Mouse (Mus musculus): ENCODE results near the gene Spo11. TPM values are rescaled to one million over a fixed set of nuclear protein-coding genes. Genes with fewer than 3 reads are reported as not detected.
A peak's percentile ranks its signal among the peaks of the same experiment; 100 is the strongest.

Spo11 gene
- polyA plus RNA-seq, 1 experiment from 2014 or later = not detected

GRCm38 (mm10) chr2:173011440-173011839 lies 33.9 kb downstream of the Spo11 start:
- 84% methylated on average over 8 of the region's 8 CpGs for WGBS
- peaks cover 96% of the 10 kb centered on the region for H3K36me3 ChIP-seq (ENCODE audit: control insufficient read depth, insufficient read depth)
- ATAC-seq = no peak

GRCm38 (mm10) chr2:173014741-173015287 lies 37.3 kb downstream of the Spo11 start:
- 76% methylated on average over 7 of the region's 7 CpGs for WGBS
- no peak overlapping the region for H3K9ac ChIP-seq (ENCODE audit: low read depth, low read length)
- no peaks in the 10 kb centered on the region for H3K4me1 ChIP-seq (replicated peaks; ENCODE audit: control insufficient read depth, insufficient read depth, low read length)
- TF ChIP-seq CTCF (IDR thresholded peaks at IDR 0.05; ENCODE audit: low read depth) = no peak
- no peaks in the 10 kb centered on the region for H3K27me3 ChIP-seq (replicated peaks; ENCODE audit: control insufficient read depth, insufficient read depth, low read length)
- no peak overlapping the region for H3K27ac ChIP-seq (ENCODE audit: low read depth, low read length)
- no peak overlapping the region for H3K4me2 ChIP-seq (replicated peaks; ENCODE audit: low read depth)
- H3K4me3 ChIP-seq (ENCODE audit: low read depth, low read length) = no peak overlapping the region
- ATAC-seq = no peak
- H3K9me3 ChIP-seq (ENCODE audit: control insufficient read depth) = no peaks in the 10 kb centered on the region
- H3K36me3 ChIP-seq (ENCODE audit: control insufficient read depth, insufficient read depth) = peaks cover 64% of the 10 kb centered on the region

More at GRCm38 (mm10) chr2:173011440-173011839, 33.9 kb downstream of the Spo11 start:
- TF ChIP-seq CTCF (IDR thresholded peaks at IDR 0.05; ENCODE audit: low read depth) = no peak
- H3K27me3 ChIP-seq (replicated peaks; ENCODE audit: control insufficient read depth, insufficient read depth, low read length) = no peaks in the 10 kb centered on the region
- no peaks in the 10 kb centered on the region for H3K9me3 ChIP-seq (ENCODE audit: control insufficient read depth)
- H3K4me3 ChIP-seq (ENCODE audit: low read depth, low read length) = no peak overlapping the region
- H3K4me2 ChIP-seq (replicated peaks; ENCODE audit: low read depth) = no peak overlapping the region
- no peak overlapping the region for H3K9ac ChIP-seq (ENCODE audit: low read depth, low read length)
- H3K4me1 ChIP-seq (replicated peaks; ENCODE audit: control insufficient read depth, insufficient read depth, low read length) = no peaks in the 10 kb centered on the region
- H3K27ac ChIP-seq (ENCODE audit: low read depth, low read length) = no peak overlapping the region

GRCm38 (mm10) chr2:173017940-173018339 lies 40.4 kb downstream of the Spo11 start:
- no peak for ATAC-seq
- H3K27me3 ChIP-seq (replicated peaks; ENCODE audit: control insufficient read depth, insufficient read depth, low read length) = no peaks in the 10 kb centered on the region
- H3K36me3 ChIP-seq (ENCODE audit: control insufficient read depth, insufficient read depth) = peaks cover 32% of the 10 kb centered on the region
- H3K9ac ChIP-seq (ENCODE audit: low read depth, low read length) = no peak overlapping the region
- 0 out of 2 replicates have a peak, but pooled peaks cover 4% of the 10 kb centered on the region for H3K4me1 ChIP-seq (replicated peaks; ENCODE audit: control insufficient read depth, insufficient read depth, low read length)
- H3K4me2 ChIP-seq (replicated peaks; ENCODE audit: low read depth) = no peak overlapping the region
- no peak for TF ChIP-seq CTCF (IDR thresholded peaks at IDR 0.05; ENCODE audit: low read depth)
- H3K4me3 ChIP-seq (ENCODE audit: low read depth, low read length) = no peak overlapping the region
- H3K9me3 ChIP-seq (ENCODE audit: control insufficient read depth) = no peaks in the 10 kb centered on the region
- WGBS = 52% methylated on average over 6 of the region's 6 CpGs
- H3K27ac ChIP-seq (ENCODE audit: low read depth, low read length) = no peak overlapping the region

- no peak overlapping the region for H3K27ac ChIP-seq (ENCODE audit: low read depth, low read length)
- peak; percentile 21; the same call in 1 of the 2 replicates for TF ChIP-seq CTCF (IDR thresholded peaks at IDR 0.05; ENCODE audit: low read depth)
- ATAC-seq = no peak
Observed at GRCm38 (mm10) chr2:173018618-173019017, 41.1 kb downstream of the Spo11 start.

GRCm38 (mm10) chr2:173019322-173019721 lies 41.8 kb downstream of the Spo11 start:
- H3K27me3 ChIP-seq (replicated peaks; ENCODE audit: control insufficient read depth, insufficient read depth, low read length) = no peaks in the 10 kb centered on the region
- H3K36me3 ChIP-seq (ENCODE audit: control insufficient read depth, insufficient read depth) = peaks cover 19% of the 10 kb centered on the region; the same call in 1 of the 2 replicates
- WGBS = 24% methylated on average over 9 of the region's 9 CpGs
- H3K4me3 ChIP-seq (ENCODE audit: low read depth, low read length) = peak overlapping the region; percentile 34
- H3K4me1 ChIP-seq (replicated peaks; ENCODE audit: control insufficient read depth, insufficient read depth, low read length) = 0 out of 2 replicates have a peak, but pooled peaks cover 7% of the 10 kb centered on the region
- no peak overlapping the region for H3K27ac ChIP-seq (ENCODE audit: low read depth, low read length)
- no peak for ATAC-seq
- no peak overlapping the region for H3K9ac ChIP-seq (ENCODE audit: low read depth, low read length)
- H3K4me2 ChIP-seq (replicated peaks; ENCODE audit: low read depth) = peak overlapping the region; percentile 69
- no peaks in the 10 kb centered on the region for H3K9me3 ChIP-seq (ENCODE audit: control insufficient read depth)
- TF ChIP-seq CTCF (IDR thresholded peaks at IDR 0.05; ENCODE audit: low read depth) = no peak

More at GRCm38 (mm10) chr2:173018618-173019017, 41.1 kb downstream of the Spo11 start:
- no peak overlapping the region for H3K9ac ChIP-seq (ENCODE audit: low read depth, low read length)
- no peaks in the 10 kb centered on the region for H3K27me3 ChIP-seq (replicated peaks; ENCODE audit: control insufficient read depth, insufficient read depth, low read length)
- H3K4me3 ChIP-seq (ENCODE audit: low read depth, low read length) = no peak overlapping the region
- 28% methylated on average over 8 of the region's 8 CpGs for WGBS
- H3K9me3 ChIP-seq (ENCODE audit: control insufficient read depth) = no peaks in the 10 kb centered on the region
- H3K4me1 ChIP-seq (replicated peaks; ENCODE audit: control insufficient read depth, insufficient read depth, low read length) = 0 out of 2 replicates have a peak, but pooled peaks cover 4% of the 10 kb centered on the region
- peaks cover 26% of the 10 kb centered on the region for H3K36me3 ChIP-seq (ENCODE audit: control insufficient read depth, insufficient read depth)
- H3K4me2 ChIP-seq (replicated peaks; ENCODE audit: low read depth) = no peak overlapping the region

GRCm38 (mm10) chr2:173019790-173020189 lies 42.3 kb downstream of the Spo11 start:
- WGBS = under 1% methylated on average over 27 of the region's 29 CpGs

More at GRCm38 (mm10) chr2:173019790-173020189, 42.3 kb downstream of the Spo11 start:
- no peak overlapping the region for H3K27ac ChIP-seq (ENCODE audit: low read depth, low read length)
- no peak for TF ChIP-seq CTCF (IDR thresholded peaks at IDR 0.05; ENCODE audit: low read depth)
- H3K4me2 ChIP-seq (replicated peaks; ENCODE audit: low read depth) = peak overlapping the region; percentile 69
- ATAC-seq = peak; percentile 66
- 0 out of 2 replicates have a peak, but pooled peaks cover 8% of the 10 kb centered on the region for H3K4me1 ChIP-seq (replicated peaks; ENCODE audit: control insufficient read depth, insufficient read depth, low read length)
- H3K36me3 ChIP-seq (ENCODE audit: control insufficient read depth, insufficient read depth) = peaks cover 14% of the 10 kb centered on the region; the same call in 1 of the 2 replicates
- no peak overlapping the region for H3K9ac ChIP-seq (ENCODE audit: low read depth, low read length)
- peak overlapping the region; percentile 34 for H3K4me3 ChIP-seq (ENCODE audit: low read depth, low read length)
- no peaks in the 10 kb centered on the region for H3K27me3 ChIP-seq (replicated peaks; ENCODE audit: control insufficient read depth, insufficient read depth, low read length)
- no peaks in the 10 kb centered on the region for H3K9me3 ChIP-seq (ENCODE audit: control insufficient read depth)

Data from intestine, postnatal 0 days (tissue).